23 mouse cellular contexts compared by ENCODE assay signal in the genomic region with DNA sequence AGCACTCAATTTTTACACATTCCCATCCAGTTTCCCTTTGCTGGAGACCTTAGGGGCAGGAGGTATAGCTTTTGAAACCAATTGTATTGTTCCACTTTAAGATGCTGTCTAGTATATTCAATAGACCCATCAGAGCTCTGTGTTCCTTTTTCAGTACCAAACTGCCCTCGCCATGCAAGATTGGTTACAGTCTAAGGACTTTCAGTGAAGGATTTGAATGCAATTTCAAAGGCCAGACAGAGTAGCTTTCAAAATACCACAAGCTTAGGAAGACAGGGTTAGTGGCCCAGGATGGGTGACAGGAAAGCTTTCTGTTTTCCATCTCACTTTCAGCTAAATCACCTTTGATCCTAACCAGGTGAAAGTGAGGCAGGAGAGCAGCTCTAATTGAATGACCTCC.
DNase-seq lines count a peak whose midpoint lies in the region; ATAC-seq and TF ChIP-seq lines count a peak whose summit lies in the region.
"Had no signal": no experiment of that assay in that cellular context is flagged by ENCODE, and none has a peak within 500 bp of the region (broad histone marks: within the 10 kb centered on the region; RNA-seq: fewer than 3 reads in every experiment).

No protein-coding gene starts in this region.

- H3K9ac ChIP-seq in hindbrain, embryonic 14.5 days: no peak overlapping the region
- no peak overlapping the region for H3K9ac ChIP-seq in midbrain, embryonic 16.5 days (ENCODE audit: low read depth, low read length)
- H3K9ac ChIP-seq in midbrain, embryonic 14.5 days (replicated peaks; ENCODE audit: low read length): no peak overlapping the region
- H3K9ac ChIP-seq in midbrain, postnatal 0 days (replicated peaks; ENCODE audit: low read length, poor library complexity, severe bottlenecking): no peak overlapping the region
- H3K9ac ChIP-seq: forebrain, embryonic 13.5 days; heart, embryonic 13.5 days had no signal

- no peak for TF ChIP-seq CTCF in midbrain, postnatal 0 days (IDR thresholded peaks at IDR 0.05)

- H3K36me3 ChIP-seq in hindbrain, embryonic 10.5 days: no peaks in the 10 kb centered on the region
- H3K36me3 ChIP-seq in hindbrain, embryonic 14.5 days (replicated peaks; ENCODE audit: control insufficient read depth, insufficient read depth): no peaks in the 10 kb centered on the region
- no peaks in the 10 kb centered on the region for H3K36me3 ChIP-seq in midbrain, embryonic 10.5 days
- H3K36me3 ChIP-seq in midbrain, embryonic 16.5 days (ENCODE audit: control insufficient read depth, insufficient read depth, low read length): no peaks in the 10 kb centered on the region
- no peaks in the 10 kb centered on the region for H3K36me3 ChIP-seq in midbrain, embryonic 14.5 days (ENCODE audit: control insufficient read depth, insufficient read depth, low read length)
- H3K36me3 ChIP-seq in midbrain, postnatal 0 days (ENCODE audit: insufficient read depth, low read length): no peaks in the 10 kb centered on the region
- H3K36me3 ChIP-seq: forebrain, embryonic 10.5 days; heart, embryonic 10.5 days; heart, embryonic 13.5 days had no signal

- ATAC-seq in hindbrain, embryonic 14.5 days (ENCODE audit: low FRiP score): no peak
- no peak for ATAC-seq in midbrain, embryonic 16.5 days
- ATAC-seq in midbrain, embryonic 14.5 days (ENCODE audit: low FRiP score, low TSS enrichment): no peak
- no peak for ATAC-seq in midbrain, postnatal 0 days (ENCODE audit: low FRiP score)
- ATAC-seq: CD4-positive, CD25-positive, alpha-beta regulatory T cell, adult 4 months; forebrain, embryonic 13.5 days; forebrain, embryonic 16.5 days; intestine, postnatal 0 days had no signal

- WGBS in hindbrain, embryonic 10.5 days: 28% methylated on average over 1 of the region's 1 CpGs
- WGBS in hindbrain, embryonic 14.5 days: 26% methylated on average over 1 of the region's 1 CpGs
- WGBS in midbrain, embryonic 10.5 days: 29% methylated on average over 1 of the region's 1 CpGs
- WGBS in midbrain, embryonic 16.5 days: 36% methylated on average over 1 of the region's 1 CpGs
- WGBS in midbrain, embryonic 14.5 days: 10% methylated on average over 1 of the region's 1 CpGs
- WGBS in midbrain, postnatal 0 days: 31% methylated on average over 1 of the region's 1 CpGs

- no peaks in the 10 kb centered on the region for H3K9me3 ChIP-seq in hindbrain, embryonic 10.5 days
- no peaks in the 10 kb centered on the region for H3K9me3 ChIP-seq in hindbrain, embryonic 14.5 days (ENCODE audit: control insufficient read depth, low read length)
- H3K9me3 ChIP-seq in midbrain, embryonic 10.5 days (replicated peaks): no peaks in the 10 kb centered on the region
- no peaks in the 10 kb centered on the region for H3K9me3 ChIP-seq in midbrain, embryonic 16.5 days (replicated peaks; ENCODE audit: control insufficient read depth, low read length, poor library complexity, severe bottlenecking)
- no peaks in the 10 kb centered on the region for H3K9me3 ChIP-seq in midbrain, embryonic 14.5 days (ENCODE audit: control insufficient read depth, low read length)
- no peaks in the 10 kb centered on the region for H3K9me3 ChIP-seq in midbrain, postnatal 0 days (ENCODE audit: low read length)
- H3K9me3 ChIP-seq: forebrain, embryonic 10.5 days; forebrain, embryonic 13.5 days; heart, embryonic 10.5 days; heart, embryonic 13.5 days had no signal

- no peak for DNase-seq in hindbrain, embryonic 10.5 days (ENCODE audit: low spot score)
- no peak for DNase-seq in hindbrain, embryonic 14.5 days (ENCODE audit: low spot score)
- no peak for DNase-seq in midbrain, embryonic 10.5 days (ENCODE audit: low spot score)
- peak; percentile 20 for DNase-seq in midbrain, embryonic 14.5 days
- no peak for DNase-seq in midbrain, postnatal 0 days (ENCODE audit: low spot score)
- DNase-seq: adrenal gland, adult 2 months; adrenal gland, postnatal 14 days; cerebellum, adult 11-12 months; cerebellum, adult 8-10 months; cerebellum, postnatal 10 days; cerebellum, postnatal 36 days; gastrocnemius, postnatal 10 days; gastrocnemius, postnatal 36 days; heart, adult 2 months; heart, postnatal 14 days had no signal

- H3K27me3 ChIP-seq in hindbrain, embryonic 10.5 days (ENCODE audit: insufficient read depth, poor library complexity, severe bottlenecking): no peaks in the 10 kb centered on the region
- no peaks in the 10 kb centered on the region for H3K27me3 ChIP-seq in hindbrain, embryonic 14.5 days (ENCODE audit: control insufficient read depth, insufficient read depth, low read length)
- no peaks in the 10 kb centered on the region for H3K27me3 ChIP-seq in midbrain, embryonic 10.5 days (ENCODE audit: low read depth, poor library complexity, severe bottlenecking)
- H3K27me3 ChIP-seq in midbrain, embryonic 16.5 days (ENCODE audit: control insufficient read depth, insufficient read depth, low read depth, low read length): no peaks in the 10 kb centered on the region
- H3K27me3 ChIP-seq in midbrain, embryonic 14.5 days (ENCODE audit: control insufficient read depth, insufficient read depth, low read length): no peaks in the 10 kb centered on the region; the same call in 1 of the 2 replicates
- no peaks in the 10 kb centered on the region for H3K27me3 ChIP-seq in midbrain, postnatal 0 days (ENCODE audit: insufficient read depth, low read length)
- H3K27me3 ChIP-seq: forebrain, embryonic 13.5 days; heart, embryonic 13.5 days had no signal

- peaks cover 28% of the 10 kb centered on the region for H3K4me1 ChIP-seq in hindbrain, embryonic 10.5 days (replicated peaks)
- peaks cover 13% of the 10 kb centered on the region; the same call in 1 of the 2 replicates for H3K4me1 ChIP-seq in hindbrain, embryonic 14.5 days (replicated peaks; ENCODE audit: control insufficient read depth, insufficient read depth, low read length)
- H3K4me1 ChIP-seq in midbrain, embryonic 10.5 days: peaks cover 34% of the 10 kb centered on the region
- H3K4me1 ChIP-seq in midbrain, embryonic 16.5 days (ENCODE audit: control insufficient read depth, insufficient read depth, low read length): peaks cover 10% of the 10 kb centered on the region
- peaks cover 11% of the 10 kb centered on the region; the same call in 1 of the 2 replicates for H3K4me1 ChIP-seq in midbrain, embryonic 14.5 days (ENCODE audit: control insufficient read depth, insufficient read depth, low read length)
- H3K4me1 ChIP-seq in midbrain, postnatal 0 days (ENCODE audit: insufficient read depth, low read length): no peaks in the 10 kb centered on the region
- H3K4me1 ChIP-seq: heart, embryonic 10.5 days; heart, embryonic 13.5 days had no signal

- no peak overlapping the region for H3K4me2 ChIP-seq in hindbrain, embryonic 14.5 days (replicated peaks)
- H3K4me2 ChIP-seq in midbrain, embryonic 16.5 days (ENCODE audit: low read length): no peak overlapping the region
- H3K4me2 ChIP-seq in midbrain, embryonic 14.5 days (ENCODE audit: low read length): no peak overlapping the region
- H3K4me2 ChIP-seq in midbrain, postnatal 0 days (ENCODE audit: low read depth, low read length, poor library complexity, severe bottlenecking): no peak overlapping the region
- H3K4me2 ChIP-seq: forebrain, embryonic 13.5 days; heart, embryonic 13.5 days had no signal

- no peak overlapping the region for H3K4me3 ChIP-seq in hindbrain, embryonic 10.5 days
- H3K4me3 ChIP-seq in hindbrain, embryonic 14.5 days (replicated peaks; ENCODE audit: low read length): no peak overlapping the region
- H3K4me3 ChIP-seq in midbrain, embryonic 10.5 days: no peak overlapping the region
- no peak overlapping the region for H3K4me3 ChIP-seq in midbrain, embryonic 16.5 days (ENCODE audit: low read depth, low read length)
- H3K4me3 ChIP-seq in midbrain, embryonic 14.5 days (replicated peaks; ENCODE audit: low read depth, low read length): no peak overlapping the region
- H3K4me3 ChIP-seq in midbrain, postnatal 0 days (ENCODE audit: low read depth, low read length): no peak overlapping the region
- H3K4me3 ChIP-seq: forebrain, embryonic 10.5 days; forebrain, embryonic 13.5 days; heart, adult 2 months; heart, embryonic 10.5 days; heart, embryonic 13.5 days had no signal

- H3K27ac ChIP-seq in hindbrain, embryonic 10.5 days: peak overlapping the region; percentile 8; the same call in 1 of the 2 replicates
- H3K27ac ChIP-seq in hindbrain, embryonic 14.5 days: no peak overlapping the region
- peak overlapping the region; percentile 55; the same call in 1 of the 2 replicates for H3K27ac ChIP-seq in midbrain, embryonic 10.5 days (replicated peaks)
- no peak overlapping the region for H3K27ac ChIP-seq in midbrain, embryonic 16.5 days (ENCODE audit: low read length)
- H3K27ac ChIP-seq in midbrain, embryonic 14.5 days (replicated peaks; ENCODE audit: low read depth, low read length): no peak overlapping the region
- H3K27ac ChIP-seq in midbrain, postnatal 0 days (ENCODE audit: low read depth, low read length): no peak overlapping the region
- H3K27ac ChIP-seq: forebrain, embryonic 10.5 days; forebrain, embryonic 13.5 days; heart, adult 2 months; heart, embryonic 10.5 days; heart, embryonic 13.5 days had no signal

Comparison
In these comparisons a context has a peak if more than half of its experiments do, and no peak if none do; other contexts are left out.
1. H3K27ac ChIP-seq: peak in hindbrain, embryonic 10.5 days (single experiment) and midbrain, embryonic 10.5 days (single experiment); none in hindbrain, embryonic 14.5 days (single experiment), midbrain, embryonic 16.5 days (single experiment), midbrain, embryonic 14.5 days (single experiment) and midbrain, postnatal 0 days (single experiment).